Mouse (Mus musculus) hindbrain, embryonic 14.5 days (tissue): ENCODE measurements at regions not wholly inside any gene's neighbourhood (a gene's known extent, or its start where the extent isn't known, plus 50 kb on each side); places are given as distances from the start of the nearest gene placed in this dataset.

Source experiments
- ATAC-seq: fragments of 200-750 bp; cut with Nextera tagmentation; 2 replicates; pipeline ENCODE4 v1.8.0; 2017; ENCODE audit warnings: moderate number of reproducible peaks, mild to moderate bottlenecking, moderate TSS enrichment, moderate library complexity; ENCODE audit not compliant: low FRiP score
- DNase-seq: peaks from one replicate; pipeline ENCODE4 v3.0.0-alpha.2; 2015; ENCODE audit warnings: low spot score
- H3K27ac ChIP-seq: fragments of 300-500 bp; sonication (generic); 2 replicates; pipeline ENCODE4 v1.5.1; 2014; ENCODE audit warnings: mild to moderate bottlenecking, moderate library complexity
- H3K27me3 ChIP-seq: fragments of 300-500 bp; sonication (generic); 2 replicates; pipeline ENCODE4 v1.6.1; 2014; ENCODE audit warnings: mild to moderate bottlenecking, low read length, mixed read lengths; ENCODE audit not compliant: control insufficient read depth, insufficient read depth
- H3K36me3 ChIP-seq: fragments of 300-500 bp; sonication (generic); replicated peaks from 2 replicates; pipeline ENCODE4 v1.6.1; 2014; ENCODE audit not compliant: control insufficient read depth, insufficient read depth
- H3K4me1 ChIP-seq: fragments of 300-500 bp; sonication (generic); replicated peaks from 2 replicates; pipeline ENCODE4 v1.6.1; 2014; ENCODE audit warnings: antibody characterized with exemption, low read length, mixed read lengths; ENCODE audit not compliant: control insufficient read depth, insufficient read depth
- H3K4me2 ChIP-seq: fragments of 300-500 bp; sonication (generic); replicated peaks from 2 replicates; pipeline ENCODE4 v1.6.1; 2014; ENCODE audit warnings: mild to moderate bottlenecking, moderate library complexity
- H3K4me3 ChIP-seq: fragments of 300-500 bp; sonication (generic); replicated peaks from 2 replicates; pipeline ENCODE4 v1.5.1; 2014; ENCODE audit warnings: mild to moderate bottlenecking, low read length
- H3K9ac ChIP-seq: fragments of 300-500 bp; sonication (generic); 2 replicates; pipeline ENCODE4 v1.6.1; 2014
- H3K9me3 ChIP-seq: fragments of 300-500 bp; sonication (generic); 2 replicates; pipeline ENCODE4 v1.6.1; 2016; ENCODE audit warnings: low read length; ENCODE audit not compliant: control insufficient read depth
- WGBS: fragments of 180-500 bp; shearing (Covaris S2); extraction: QIAGEN DNeasy Blood & Tissue Kit; methylation state at CpG from one replicate; pipeline ENCODE4 v1.1.7; 2014; 5-methylcytosine and 5-hydroxymethylcytosine counted together

- no peak overlapping the region for H3K27ac ChIP-seq
- no peaks in the 10 kb centered on the region for H3K36me3 ChIP-seq
- peaks cover 7% of the 10 kb centered on the region for H3K4me1 ChIP-seq
- H3K9ac ChIP-seq = no peak overlapping the region
- no peak for DNase-seq
- 86% methylated on average over 10 of the region's 10 CpGs for WGBS
- no peaks in the 10 kb centered on the region for H3K27me3 ChIP-seq
- H3K4me3 ChIP-seq = no peak overlapping the region
- H3K9me3 ChIP-seq = no peaks in the 10 kb centered on the region
- no peak for ATAC-seq
- no peak overlapping the region for H3K4me2 ChIP-seq
Observed at GRCm38 (mm10) chr13:107457270-107457669, 435.3 kb upstream of the Kif2a start.

GRCm38 (mm10) chr13:107456394-107456793 lies 434.5 kb upstream of the Kif2a start:
- H3K4me1 ChIP-seq = 0 out of 2 replicates have a peak, but pooled peaks cover 2% of the 10 kb centered on the region
- no peaks in the 10 kb centered on the region for H3K36me3 ChIP-seq
- no peak overlapping the region for H3K27ac ChIP-seq
- no peak for DNase-seq
- H3K4me2 ChIP-seq = no peak overlapping the region
- H3K4me3 ChIP-seq = no peak overlapping the region
- 0 out of 2 replicates have a peak, but pooled peaks cover 6% of the 10 kb centered on the region for H3K9me3 ChIP-seq
- WGBS = 86% methylated on average over 2 of the region's 2 CpGs
- no peak for ATAC-seq
- H3K9ac ChIP-seq = no peak overlapping the region
- H3K27me3 ChIP-seq = no peaks in the 10 kb centered on the region

GRCm38 (mm10) chr13:107449598-107450179 lies 427.8 kb upstream of the Kif2a start:
- peak; percentile 71; the same call in 1 of the 2 replicates for ATAC-seq
- DNase-seq = peak; percentile 57
- 67% methylated on average over 11 of the region's 11 CpGs for WGBS

GRCm38 (mm10) chr13:107447813-107448212 lies 425.9 kb upstream of the Kif2a start:
- ATAC-seq (no peak), DNase-seq (no peak)
- H3K27me3 ChIP-seq = no peaks in the 10 kb centered on the region
- 0 out of 2 replicates have a peak, but pooled peaks cover 6% of the 10 kb centered on the region for H3K9me3 ChIP-seq
- H3K36me3 ChIP-seq = no peaks in the 10 kb centered on the region
- H3K27ac ChIP-seq = no peak overlapping the region
- H3K4me1 ChIP-seq = no peaks in the 10 kb centered on the region
- H3K4me2 ChIP-seq = no peak overlapping the region
- no peak overlapping the region for H3K9ac ChIP-seq
- H3K4me3 ChIP-seq = no peak overlapping the region
- WGBS = 64% methylated on average over 2 of the region's 2 CpGs

More at GRCm38 (mm10) chr13:107449598-107450179, 427.8 kb upstream of the Kif2a start:
- Histone ChIP-seq H3K27ac (no peak overlapping the region), H3K4me3 (no peak overlapping the region), H3K9ac (no peak overlapping the region), H3K27me3 (no peaks in the 10 kb centered on the region), H3K4me1 (no peaks in the 10 kb centered on the region), H3K9me3 (0 out of 2 replicates have a peak, but pooled peaks cover 6% of the 10 kb centered on the region), H3K4me2 (no peak overlapping the region), H3K36me3 (no peaks in the 10 kb centered on the region)

- Histone ChIP-seq H3K9me3 (peaks cover 10% of the 10 kb centered on the region; the same call in 1 of the 2 replicates), H3K36me3 (no peaks in the 10 kb centered on the region), H3K27me3 (no peaks in the 10 kb centered on the region), H3K4me2 (no peak overlapping the region), H3K4me1 (no peaks in the 10 kb centered on the region), H3K4me3 (no peak overlapping the region), H3K27ac (no peak overlapping the region), H3K9ac (no peak overlapping the region)
- no peak for ATAC-seq
- 83% methylated on average over 3 of the region's 3 CpGs for WGBS
- DNase-seq = no peak
Observed at GRCm38 (mm10) chr13:107419363-107420155, 397.6 kb upstream of the Kif2a start.

- no peaks in the 10 kb centered on the region; the same call in 1 of the 2 replicates for H3K4me1 ChIP-seq
- no peaks in the 10 kb centered on the region for H3K27me3 ChIP-seq
- no peak for DNase-seq
Observed at GRCm38 (mm10) chr13:107410267-107410666, 388.3 kb upstream of the Kif2a start.

GRCm38 (mm10) chr13:107407674-107408026 lies 385.7 kb upstream of the Kif2a start:
- Histone ChIP-seq H3K36me3 (no peaks in the 10 kb centered on the region), H3K27ac (peak overlapping the region; percentile 8; the same call in 1 of the 2 replicates), H3K27me3 (no peaks in the 10 kb centered on the region), H3K9ac (no peak overlapping the region), H3K4me3 (no peak overlapping the region), H3K9me3 (no peaks in the 10 kb centered on the region), H3K4me2 (no peak overlapping the region), H3K4me1 (no peaks in the 10 kb centered on the region; the same call in 1 of the 2 replicates)
- no peak; the same call in 1 of the 2 replicates for ATAC-seq
- 67% methylated on average over 5 of the region's 5 CpGs for WGBS
- DNase-seq = no peak

More at GRCm38 (mm10) chr13:107410267-107410666, 388.3 kb upstream of the Kif2a start:
- H3K4me2 ChIP-seq = no peak overlapping the region
- no peaks in the 10 kb centered on the region for H3K9me3 ChIP-seq
- no peak overlapping the region for H3K27ac ChIP-seq
- no peak overlapping the region for H3K4me3 ChIP-seq
- no peak overlapping the region for H3K9ac ChIP-seq
- no peaks in the 10 kb centered on the region for H3K36me3 ChIP-seq
- ATAC-seq = no peak

GRCm38 (mm10) chr13:107406977-107407673 lies 385.2 kb upstream of the Kif2a start:
- WGBS = 68% methylated on average over 5 of the region's 5 CpGs
- H3K27me3 ChIP-seq = no peaks in the 10 kb centered on the region
- DNase-seq = peak; percentile 27
- no peaks in the 10 kb centered on the region for H3K36me3 ChIP-seq
- no peak overlapping the region for H3K4me2 ChIP-seq
- H3K9me3 ChIP-seq = no peaks in the 10 kb centered on the region
- ATAC-seq = peak; percentile 76; the same call in 1 of the 2 replicates
- no peaks in the 10 kb centered on the region; the same call in 1 of the 2 replicates for H3K4me1 ChIP-seq
- no peak overlapping the region for H3K9ac ChIP-seq
- no peak overlapping the region for H3K4me3 ChIP-seq
- peak overlapping the region; percentile 8; the same call in 1 of the 2 replicates for H3K27ac ChIP-seq
